17 mouse cellular contexts compared by ENCODE assay signal in the genomic region with DNA sequence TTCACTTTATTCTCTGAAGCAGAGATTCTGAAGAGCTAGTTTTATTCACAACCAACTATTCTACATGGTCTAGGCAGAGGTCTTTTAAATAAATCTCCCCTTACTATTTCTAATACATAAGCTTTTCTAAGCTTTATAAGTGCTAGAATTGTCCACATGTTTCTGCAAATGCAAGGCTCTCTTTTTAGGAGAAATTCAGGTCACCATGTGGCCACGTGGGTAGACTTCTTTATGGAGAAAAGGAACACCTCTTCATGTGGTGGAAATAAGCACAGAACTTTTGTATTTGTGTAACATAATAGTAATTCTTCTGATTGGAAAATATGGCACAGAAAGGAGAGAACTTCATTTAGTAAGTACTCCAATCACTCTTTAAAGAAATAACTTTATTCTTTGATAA.
"Had no signal": no experiment of that assay in that cellular context is flagged by ENCODE, and none has a peak within 500 bp of the region (broad histone marks: within the 10 kb centered on the region; RNA-seq: fewer than 3 reads in every experiment).

No protein-coding gene starts in this region.

- DNase-seq: left cerebral cortex, postnatal 4 days; liver; liver, embryonic 13.5 days; liver, postnatal 0 days; lung, adult 18-20 months; lung, adult 2 months; lung, embryonic 14.5 days; lung, postnatal 10 days; lung, postnatal 14 days; lung, postnatal 36 days; lung, postnatal 4 days; midbrain, embryonic 14.5 days had no signal

- ATAC-seq: liver, embryonic 12.5 days; liver, postnatal 0 days; lung, postnatal 0 days; midbrain, embryonic 13.5 days; midbrain, embryonic 15.5 days; midbrain, embryonic 16.5 days had no signal
